In the genomic region with DNA sequence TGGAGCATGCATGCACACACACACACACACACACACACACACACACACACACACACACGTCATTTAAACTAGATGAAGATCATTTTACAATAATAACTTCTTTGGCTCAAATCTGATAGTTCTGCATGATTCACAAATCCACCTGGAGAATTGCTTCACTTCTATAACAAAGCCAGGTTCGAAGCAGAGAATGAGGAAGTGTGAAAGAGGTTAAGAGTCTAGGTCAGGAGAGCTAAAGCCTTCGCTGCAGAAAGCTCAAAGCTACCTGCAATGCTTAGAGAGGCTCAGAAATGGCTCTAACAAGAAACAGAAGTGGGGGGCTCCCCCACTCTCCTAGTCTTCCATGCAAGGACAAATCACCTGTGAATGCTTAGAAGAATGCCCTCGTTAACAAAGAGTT, we compare ENCODE assay signal across 19 mouse cellular contexts.
"Had no signal": no experiment of that assay in that cellular context is flagged by ENCODE, and none has a peak within 500 bp of the region (broad histone marks: within the 10 kb centered on the region; RNA-seq: fewer than 3 reads in every experiment).

No protein-coding gene starts in this region.

- H3K27me3 ChIP-seq: liver, embryonic 13.5 days; midbrain, embryonic 15.5 days; neural tube, embryonic 12.5 days; neural tube, embryonic 15.5 days; stomach, embryonic 15.5 days had no signal

- H3K9me3 ChIP-seq: midbrain, embryonic 10.5 days; midbrain, embryonic 15.5 days; neural tube, embryonic 12.5 days; neural tube, embryonic 15.5 days; stomach, embryonic 15.5 days had no signal

- H3K4me3 ChIP-seq: liver, embryonic 13.5 days; megakaryocyte, embryonic 14.5 days; midbrain, embryonic 10.5 days; midbrain, embryonic 15.5 days; neural tube, embryonic 12.5 days; neural tube, embryonic 15.5 days; stomach, embryonic 15.5 days had no signal

- H3K4me2 ChIP-seq: liver, embryonic 13.5 days; midbrain, embryonic 15.5 days; neural tube, embryonic 12.5 days; neural tube, embryonic 15.5 days; stomach, embryonic 15.5 days had no signal

- H3K4me1 ChIP-seq: liver, embryonic 13.5 days; midbrain, embryonic 10.5 days; midbrain, embryonic 15.5 days; neural tube, embryonic 12.5 days; neural tube, embryonic 15.5 days; stomach, embryonic 15.5 days had no signal

- H3K27ac ChIP-seq: liver, embryonic 13.5 days; midbrain, embryonic 10.5 days; midbrain, embryonic 15.5 days; neural tube, embryonic 12.5 days; neural tube, embryonic 15.5 days; stomach, embryonic 15.5 days had no signal

- DNase-seq: kidney, adult 2 months; kidney, postnatal 25 days; left cerebral cortex, postnatal 4 days; liver, embryonic 13.5 days; lung, adult 2 months; lung, postnatal 36 days; right cerebral cortex, adult 18-20 months; right cerebral cortex, postnatal 14 days; right cerebral cortex, postnatal 4 days; spleen, adult 18-20 months; thymus, postnatal 25 days had no signal

- H3K36me3 ChIP-seq: liver, embryonic 13.5 days; midbrain, embryonic 10.5 days; midbrain, embryonic 15.5 days; neural tube, embryonic 12.5 days; neural tube, embryonic 15.5 days; stomach, embryonic 15.5 days had no signal

- ATAC-seq: inflammation-experienced regulatory T-cells, adult 6 months; intestine, postnatal 0 days; midbrain, embryonic 15.5 days had no signal

- H3K9ac ChIP-seq: liver, embryonic 13.5 days; midbrain, embryonic 15.5 days; neural tube, embryonic 12.5 days; neural tube, embryonic 15.5 days; stomach, embryonic 15.5 days had no signal
